Mouse (Mus musculus) heart, embryonic 11.5 days (tissue): ENCODE data around the gene Sat2. TPM values are rescaled to one million over a fixed set of nuclear protein-coding genes. Genes with fewer than 3 reads are reported as not detected.

Experiments
- ATAC-seq: fragments of 200-750 bp; cut with Nextera tagmentation; replicated peaks from 2 replicates; pipeline ENCODE4 v1.8.0; 2017; ENCODE audit warnings: moderate library complexity; ENCODE audit not compliant: insufficient number of reproducible peaks, low FRiP score, low TSS enrichment
- H3K27ac ChIP-seq: fragments of 300-500 bp; sonication (generic); 2 replicates; pipeline ENCODE4 v1.5.1; 2014; ENCODE audit warnings: mild to moderate bottlenecking, low read depth, low read length
- H3K27me3 ChIP-seq: fragments of 300-500 bp; sonication (generic); 2 replicates; pipeline ENCODE4 v1.6.1; 2014; ENCODE audit warnings: mild to moderate bottlenecking, low read length, mixed read lengths; ENCODE audit not compliant: control insufficient read depth, insufficient read depth
- H3K36me3 ChIP-seq: fragments of 300-500 bp; sonication (generic); 2 replicates; pipeline ENCODE4 v1.6.1; 2014; ENCODE audit warnings: mild to moderate bottlenecking, low read length, moderate library complexity, mixed read lengths; ENCODE audit not compliant: control insufficient read depth, insufficient read depth
- H3K4me1 ChIP-seq: fragments of 300-500 bp; sonication (generic); 2 replicates; pipeline ENCODE4 v1.6.1; 2014; ENCODE audit warnings: low read length; ENCODE audit not compliant: control insufficient read depth, insufficient read depth
- H3K4me2 ChIP-seq: fragments of 300-500 bp; sonication (generic); 2 replicates; pipeline ENCODE4 v1.6.1; 2014; ENCODE audit warnings: mild to moderate bottlenecking, moderate library complexity
- H3K4me3 ChIP-seq: fragments of 300-500 bp; sonication (generic); 2 replicates; pipeline ENCODE4 v1.5.1; 2014; ENCODE audit warnings: low read depth, low read length
- H3K9ac ChIP-seq: fragments of 300-500 bp; sonication (generic); 2 replicates; pipeline ENCODE4 v1.6.1; 2014; ENCODE audit warnings: mild to moderate bottlenecking, low read depth, low read length, moderate library complexity
- H3K9me3 ChIP-seq: fragments of 300-500 bp; sonication (generic); replicated peaks from 2 replicates; pipeline ENCODE4 v1.6.1; 2016; ENCODE audit warnings: low read length; ENCODE audit not compliant: control insufficient read depth
- WGBS: fragments of 180-500 bp; shearing (Covaris S2); extraction: QIAGEN DNeasy Blood & Tissue Kit; methylation state at CpG from one replicate; pipeline ENCODE4 v1.1.7; 2014; ENCODE audit not compliant: insufficient replicate concordance; 5-methylcytosine and 5-hydroxymethylcytosine counted together
- polyA plus RNA-seq: library from polyadenylated mRNA; unstranded; fragments of >200 nt; fragmentation: Nextera tagmentation; extraction: Ambion mirVana; gene quantifications from 2 replicates; pipeline ENCODE4 v1.2.1, GENCODE M21; 2014

Gene Sat2
- polyA plus RNA-seq, 1 experiment from 2014 or later, result 15.2 TPM

DNA sequence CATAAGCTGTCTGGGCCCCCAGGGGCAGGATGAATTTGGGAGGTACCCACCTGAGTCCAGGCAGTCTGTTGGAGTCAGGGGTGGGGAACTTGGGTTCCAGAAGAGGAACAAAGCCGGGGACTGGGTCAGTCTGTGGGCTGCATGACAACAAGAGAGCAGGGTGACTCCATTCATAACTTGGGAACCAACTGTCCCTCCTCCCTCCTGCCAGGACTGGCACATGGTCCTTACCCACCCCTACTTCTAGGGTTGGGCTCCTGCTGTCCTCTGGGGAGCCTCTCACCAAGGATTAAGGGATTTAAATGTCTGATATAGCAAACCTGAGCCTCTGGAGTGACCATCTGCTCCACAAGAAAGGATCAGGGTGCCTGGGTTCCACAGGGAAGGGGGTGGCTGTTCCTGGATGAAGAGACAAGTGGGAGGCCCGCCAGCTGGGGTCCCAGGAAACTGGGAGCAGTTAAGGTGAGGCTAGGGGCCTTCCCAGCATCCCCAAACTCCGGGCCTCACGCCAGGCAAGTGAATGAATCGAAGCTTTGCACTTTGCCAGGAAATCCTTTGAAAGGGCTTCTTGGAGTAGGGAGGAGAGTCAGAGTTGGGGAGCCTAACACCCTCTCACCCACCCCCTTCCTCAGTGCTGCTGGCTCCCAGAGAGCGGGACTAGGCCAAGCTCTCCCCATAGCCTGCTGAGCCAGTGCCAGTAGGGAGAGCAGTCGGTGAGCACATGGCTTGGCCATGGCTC is 29.8 kb upstream of the Sat2 start:
- H3K4me2 ChIP-seq, result no peak overlapping the region
- H3K27me3 ChIP-seq, result no peaks in the 10 kb centered on the region
- no peak for ATAC-seq
- no peaks in the 10 kb centered on the region for H3K4me1 ChIP-seq
- H3K36me3 ChIP-seq, result peaks cover 33% of the 10 kb centered on the region
- no peak overlapping the region for H3K9ac ChIP-seq
- 76% methylated on average over 7 of the region's 7 CpGs for WGBS
- no peak overlapping the region for H3K27ac ChIP-seq
- H3K4me3 ChIP-seq, result no peak overlapping the region
- H3K9me3 ChIP-seq, result no peaks in the 10 kb centered on the region

DNA sequence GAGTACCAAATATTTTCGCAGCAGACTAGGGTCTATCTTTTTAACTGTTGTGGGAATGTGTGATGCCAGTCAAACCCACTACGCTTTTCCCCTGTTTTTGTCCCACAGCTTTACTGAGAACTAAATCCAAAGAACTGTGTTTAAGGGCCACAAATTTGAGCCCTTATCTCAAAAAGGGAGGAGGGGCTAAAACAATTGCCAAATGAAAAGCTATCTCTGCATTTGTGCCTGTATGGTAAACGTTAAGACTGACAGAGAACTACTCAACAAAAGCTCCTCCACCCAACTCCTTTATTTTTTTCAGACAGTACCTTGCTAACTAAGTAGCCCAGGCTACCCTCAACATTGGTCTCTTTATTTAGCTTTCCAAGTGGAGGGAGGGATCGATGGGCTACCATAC is 29.0 kb upstream of the Sat2 start:
- ATAC-seq, result no peak
- 80% methylated on average over 4 of the region's 4 CpGs for WGBS
- no peak overlapping the region for H3K4me2 ChIP-seq
- H3K9me3 ChIP-seq, result no peaks in the 10 kb centered on the region
- H3K4me1 ChIP-seq, result no peaks in the 10 kb centered on the region
- no peak overlapping the region for H3K4me3 ChIP-seq
- H3K36me3 ChIP-seq, result peaks cover 29% of the 10 kb centered on the region
- H3K27me3 ChIP-seq, result no peaks in the 10 kb centered on the region
- no peak overlapping the region for H3K27ac ChIP-seq
- no peak overlapping the region for H3K9ac ChIP-seq

- no peaks in the 10 kb centered on the region for H3K27me3 ChIP-seq
- no peak overlapping the region for H3K9ac ChIP-seq
- peaks cover 12% of the 10 kb centered on the region for H3K36me3 ChIP-seq
- ATAC-seq, result no peak
- WGBS, result 95% methylated on average over 6 of the region's 6 CpGs
- H3K27ac ChIP-seq, result no peak overlapping the region
- no peaks in the 10 kb centered on the region for H3K9me3 ChIP-seq
- peaks cover 8% of the 10 kb centered on the region for H3K4me1 ChIP-seq
- H3K4me3 ChIP-seq, result no peak overlapping the region
- no peak overlapping the region for H3K4me2 ChIP-seq
These were observed 27.0 kb upstream of the Sat2 start for GRCm38 (mm10) chr11:69594853-69595252.

DNA sequence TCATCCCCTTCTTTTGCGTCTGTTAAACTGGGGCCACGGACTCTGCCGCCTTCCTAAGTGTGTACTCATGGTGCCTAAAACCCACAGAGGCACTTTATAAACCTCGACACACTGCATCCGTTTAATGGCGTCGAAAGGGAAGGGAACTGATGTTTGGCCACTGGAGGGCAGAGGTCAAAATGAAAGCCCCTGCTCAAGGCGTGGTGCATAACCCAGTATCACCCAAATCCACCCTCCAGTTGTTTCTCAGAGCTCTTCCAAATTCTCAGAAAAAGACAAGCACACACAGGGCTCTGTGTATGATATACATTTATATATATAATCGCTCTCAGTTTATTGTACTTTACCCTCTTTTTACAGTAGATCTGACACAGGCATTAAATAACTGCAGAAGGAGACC is 22.4 kb upstream of the Sat2 start:
- peak overlapping the region; percentile 41 for H3K4me2 ChIP-seq
- H3K9ac ChIP-seq, result no peak overlapping the region; the same call in 1 of the 2 replicates
- H3K27ac ChIP-seq, result 0 out of 2 replicates have a peak overlapping the region, but pooled peaks have one; percentile 73
- H3K4me1 ChIP-seq, result peaks cover 42% of the 10 kb centered on the region
- no peak overlapping the region for H3K4me3 ChIP-seq
- H3K9me3 ChIP-seq, result no peaks in the 10 kb centered on the region
- no peaks in the 10 kb centered on the region for H3K36me3 ChIP-seq
- 7% methylated on average over 9 of the region's 9 CpGs for WGBS
- H3K27me3 ChIP-seq, result no peaks in the 10 kb centered on the region
- ATAC-seq, result no peak; the same call in 1 of the 2 replicates

DNA sequence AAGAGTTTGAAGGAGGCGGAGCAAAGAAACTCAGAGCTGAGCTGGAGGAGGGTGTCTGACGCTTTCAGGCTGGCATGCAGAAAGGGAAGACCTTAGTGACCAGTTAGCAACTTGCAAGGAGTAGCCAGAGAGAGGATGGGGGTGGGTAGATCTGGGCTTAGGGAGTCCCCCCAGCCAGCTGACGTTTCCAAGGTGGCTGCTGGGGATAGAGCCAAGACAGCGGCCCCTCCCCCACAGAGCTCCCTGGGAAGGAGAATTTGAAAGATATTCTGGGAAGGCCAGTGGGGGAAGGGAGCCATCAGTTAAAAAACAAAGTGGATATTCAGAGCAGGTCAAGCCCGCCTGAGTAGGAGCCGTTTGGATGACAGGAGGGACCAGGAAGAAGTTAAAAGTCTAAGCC is 21.7 kb upstream of the Sat2 start:
- WGBS, result 8% methylated on average over 6 of the region's 6 CpGs
- Histone ChIP-seq H3K27me3 (no peaks in the 10 kb centered on the region), H3K27ac (peak overlapping the region; percentile 73), H3K9ac (no peak overlapping the region; the same call in 1 of the 2 replicates), H3K4me2 (peak overlapping the region; percentile 41), H3K4me1 (peaks cover 44% of the 10 kb centered on the region), H3K9me3 (no peaks in the 10 kb centered on the region), H3K4me3 (no peak overlapping the region), H3K36me3 (no peaks in the 10 kb centered on the region)
- ATAC-seq, result peak; percentile 53; the same call in 1 of the 2 replicates

DNA sequence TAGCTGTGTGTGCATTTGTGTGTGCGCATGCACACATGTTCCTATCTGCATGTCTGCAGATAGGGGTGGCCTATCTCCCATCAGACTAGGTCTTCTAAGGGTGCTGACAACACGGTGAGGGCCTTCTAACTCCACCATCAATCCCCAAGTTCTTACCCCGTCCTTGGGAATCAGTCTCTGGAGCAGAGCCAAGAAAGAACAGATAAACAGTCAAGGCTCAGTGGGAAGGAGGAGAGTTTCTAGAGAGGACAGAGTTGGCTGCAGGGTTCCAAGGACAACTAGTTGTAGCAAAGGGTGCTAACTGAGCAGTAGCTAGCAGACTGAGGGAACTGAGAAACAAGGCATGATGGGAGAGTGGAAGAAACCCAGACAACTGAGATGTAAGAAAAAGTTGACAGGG is 20.1 kb upstream of the Sat2 start:
- no peaks in the 10 kb centered on the region for H3K36me3 ChIP-seq
- H3K9me3 ChIP-seq, result no peaks in the 10 kb centered on the region
- H3K4me2 ChIP-seq, result peak overlapping the region; percentile 15; the same call in 1 of the 2 replicates
- peak overlapping the region; percentile 31; the same call in 1 of the 2 replicates for H3K9ac ChIP-seq
- no peak for ATAC-seq
- H3K27ac ChIP-seq, result peak overlapping the region; percentile 48; the same call in 1 of the 2 replicates
- no peak overlapping the region for H3K4me3 ChIP-seq
- no peaks in the 10 kb centered on the region for H3K27me3 ChIP-seq
- WGBS, result 31% methylated on average over 3 of the region's 3 CpGs
- H3K4me1 ChIP-seq, result peaks cover 44% of the 10 kb centered on the region

GRCm38 (mm10) chr11:69603516-69603915 is 18.3 kb upstream of the Sat2 start:
- Histone ChIP-seq H3K4me2 (peak overlapping the region; percentile 99; the same call in 1 of the 2 replicates), H3K9ac (no peak overlapping the region), H3K27ac (no peak overlapping the region), H3K4me3 (no peak overlapping the region), H3K9me3 (no peaks in the 10 kb centered on the region), H3K27me3 (no peaks in the 10 kb centered on the region), H3K4me1 (peaks cover 44% of the 10 kb centered on the region), H3K36me3 (no peaks in the 10 kb centered on the region)
- no peak for ATAC-seq
- 68% methylated on average over 8 of the region's 8 CpGs for WGBS

DNA sequence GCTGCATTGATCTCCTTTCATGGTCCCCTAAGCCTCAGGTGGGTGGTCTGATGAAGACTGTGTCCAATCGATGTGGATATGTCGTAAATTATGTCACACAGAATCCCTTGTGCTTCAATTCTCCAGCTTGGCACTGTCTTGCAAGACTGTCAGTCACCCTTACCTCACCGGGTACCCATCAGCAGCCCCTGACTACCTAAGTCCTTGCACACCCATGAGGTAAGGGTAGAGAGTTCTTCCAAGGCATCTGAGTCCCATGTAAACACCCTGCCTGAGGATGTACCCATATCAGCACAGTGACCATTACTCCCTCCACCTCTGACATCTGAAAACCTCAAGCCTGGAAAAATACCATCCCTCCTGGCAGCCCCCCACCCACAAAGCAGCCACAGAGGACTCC is 17.5 kb upstream of the Sat2 start:
- Histone ChIP-seq H3K4me3 (peak overlapping the region; percentile 59), H3K9me3 (no peaks in the 10 kb centered on the region), H3K4me1 (peaks cover 42% of the 10 kb centered on the region), H3K27me3 (no peaks in the 10 kb centered on the region), H3K9ac (peak overlapping the region; percentile 83; the same call in 1 of the 2 replicates), H3K27ac (peak overlapping the region; percentile 77; the same call in 1 of the 2 replicates), H3K36me3 (no peaks in the 10 kb centered on the region), H3K4me2 (peak overlapping the region; percentile 99)
- no peak for ATAC-seq
- 50% methylated on average over 3 of the region's 3 CpGs for WGBS
